Mouse (Mus musculus): Measurements from ENCODE around the gene Dph3. TPM values are rescaled to one million over a fixed set of nuclear protein-coding genes. Genes with fewer than 3 reads are reported as not detected.
"Not testable (repeated sequence)": the region's sequence is repeated elsewhere in the genome, so short reads cannot be mapped to it uniquely, and the experiment has no call there.

Gene Dph3
- polyA plus RNA-seq, 1 experiment from 2014 or later: 104 TPM

DNA sequence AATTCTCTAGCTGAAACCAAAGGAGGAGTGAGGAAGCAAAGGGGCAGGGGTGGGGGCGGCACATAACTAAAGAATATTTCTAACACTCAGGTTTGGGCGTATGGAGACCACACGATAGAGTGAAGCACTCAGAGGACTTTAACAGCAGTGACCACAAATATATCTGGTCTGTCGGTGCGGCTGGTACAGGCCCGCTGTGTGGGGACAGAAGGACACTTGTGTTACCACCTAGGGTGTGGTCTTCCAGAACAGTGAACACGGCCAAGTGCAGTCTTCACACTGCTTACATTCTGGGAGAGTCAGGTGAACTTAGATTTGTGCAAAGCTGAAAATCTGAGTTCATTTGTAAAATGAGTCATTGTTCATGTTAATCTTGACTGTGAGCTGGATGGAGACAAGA is 12.2 kb upstream of the Dph3 start:
- Histone ChIP-seq H3K27me3 (ENCODE audit: low read depth, poor library complexity, severe bottlenecking) (no peaks in the 10 kb centered on the region), H3K9me3 (replicated peaks) (no peaks in the 10 kb centered on the region), H3K36me3 (peaks cover 94% of the 10 kb centered on the region), H3K4me3 (no peak overlapping the region), H3K4me1 (no peaks in the 10 kb centered on the region), H3K27ac (replicated peaks) (no peak overlapping the region)
- WGBS: 96% methylated on average over 7 of the region's 7 CpGs
- DNase-seq (ENCODE audit: low spot score): no peak

DNA sequence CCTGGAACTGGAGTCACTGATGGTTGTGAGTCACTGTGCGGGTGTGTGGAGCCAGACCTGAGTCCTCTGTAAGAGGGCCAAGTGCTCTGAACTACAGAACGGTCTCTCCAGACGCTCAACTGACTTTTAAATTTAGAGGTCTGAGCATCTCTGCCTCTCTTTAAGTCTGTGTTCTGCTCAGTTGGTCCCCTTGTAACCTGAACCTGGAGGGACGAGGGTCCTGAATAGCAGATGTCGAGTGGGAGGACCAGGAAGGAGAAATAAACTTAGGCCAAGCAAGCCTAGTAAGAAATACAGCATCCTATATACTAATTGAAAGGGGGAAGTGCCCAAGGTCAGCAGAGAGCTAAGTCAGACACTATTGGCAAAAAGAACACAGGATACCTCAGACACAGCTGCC is 11.2 kb upstream of the Dph3 start:
- no peak for DNase-seq (ENCODE audit: low spot score)
- WGBS: 91% methylated on average over 5 of the region's 5 CpGs
- H3K4me1 ChIP-seq: no peaks in the 10 kb centered on the region
- no peak overlapping the region for H3K27ac ChIP-seq (replicated peaks)
- no peaks in the 10 kb centered on the region for H3K9me3 ChIP-seq (replicated peaks)
- no peak overlapping the region for H3K4me3 ChIP-seq
- H3K27me3 ChIP-seq (ENCODE audit: low read depth, poor library complexity, severe bottlenecking): no peaks in the 10 kb centered on the region
- H3K36me3 ChIP-seq: peaks cover 94% of the 10 kb centered on the region

DNA sequence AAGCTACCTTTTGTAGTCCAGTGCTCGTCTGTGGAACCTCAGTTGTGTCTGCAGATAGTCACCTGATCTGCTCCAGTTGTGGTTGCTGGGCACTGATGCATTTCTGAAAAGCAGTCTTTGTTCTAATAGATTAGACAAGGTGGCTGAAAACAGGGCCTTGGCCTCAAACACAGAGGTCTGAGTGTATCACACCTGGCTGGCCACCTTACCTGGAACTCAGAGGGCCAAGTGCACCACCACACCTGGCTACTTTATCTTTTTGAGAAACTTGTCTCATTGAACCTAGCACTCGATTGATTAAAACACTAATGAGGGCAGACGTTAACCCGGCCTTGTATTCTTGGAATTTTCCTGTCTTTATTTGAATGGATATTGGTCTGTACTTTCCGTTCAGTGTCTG is 10.1 kb upstream of the Dph3 start:
- Histone ChIP-seq H3K9me3 (replicated peaks) (no peaks in the 10 kb centered on the region), H3K4me1 (no peaks in the 10 kb centered on the region), H3K36me3 (peaks cover 93% of the 10 kb centered on the region), H3K4me3 (no peak overlapping the region), H3K27ac (replicated peaks) (no peak overlapping the region), H3K27me3 (ENCODE audit: low read depth, poor library complexity, severe bottlenecking) (no peaks in the 10 kb centered on the region)
- WGBS: 91% methylated on average over 5 of the region's 5 CpGs
- DNase-seq (ENCODE audit: low spot score): no peak

DNA sequence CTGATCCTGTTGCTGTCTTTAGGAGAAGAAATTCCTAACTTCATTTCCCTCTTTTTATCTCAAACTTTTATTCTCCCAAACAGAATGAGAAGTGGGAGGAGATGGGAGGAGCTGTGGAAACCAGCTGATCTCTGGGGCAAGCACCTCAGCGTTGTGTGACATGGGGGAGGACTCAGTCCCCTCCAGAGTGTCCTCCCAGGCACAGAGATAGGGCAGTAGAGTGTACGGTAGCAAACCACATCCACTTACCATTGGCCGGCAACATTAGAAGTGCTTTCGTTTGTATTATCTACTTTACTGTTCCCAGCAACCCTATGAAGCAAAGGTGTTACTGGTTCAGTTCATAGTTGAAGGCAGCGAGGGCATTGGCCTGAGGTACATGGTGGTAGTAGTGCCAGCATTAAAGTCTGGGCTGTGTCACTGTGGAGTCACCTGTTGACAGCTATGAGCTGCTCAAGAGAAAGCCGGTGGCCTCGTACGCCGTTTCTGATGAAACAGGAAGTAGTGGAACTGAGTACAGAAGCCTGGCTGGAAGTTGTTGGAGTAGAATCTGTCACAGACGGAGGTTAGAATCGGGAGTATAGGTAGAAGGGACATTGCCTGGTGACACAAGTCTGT is 8.1 kb upstream of the Dph3 start:
- Histone ChIP-seq H3K9me3 (replicated peaks) (no peaks in the 10 kb centered on the region), H3K36me3 (peaks cover 72% of the 10 kb centered on the region)
- WGBS: 89% methylated on average over 11 of the region's 11 CpGs

DNA sequence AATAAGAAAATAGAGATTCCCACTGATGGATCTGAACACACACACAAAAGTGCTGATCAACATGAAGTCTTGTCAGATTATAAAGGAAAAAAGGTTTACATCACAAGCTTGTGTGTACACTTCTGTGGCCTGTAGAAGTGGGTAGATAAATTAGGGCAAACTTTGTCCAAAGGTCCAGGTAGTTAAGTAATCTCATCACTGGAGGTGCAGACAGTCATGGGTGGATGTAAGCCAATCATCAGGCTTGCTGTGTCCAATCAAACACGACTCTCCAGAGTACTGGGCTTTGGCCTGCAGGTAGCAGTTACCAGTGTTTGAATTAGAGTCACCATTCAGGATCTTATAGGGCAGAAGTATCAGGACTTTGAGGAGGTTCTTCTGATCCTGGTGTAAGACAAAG is 7.5 kb upstream of the Dph3 start:
- no peak for DNase-seq (ENCODE audit: low spot score)
- WGBS: 74% methylated on average over 1 of the region's 1 CpGs
- Histone ChIP-seq H3K27me3 (ENCODE audit: low read depth, poor library complexity, severe bottlenecking) (no peaks in the 10 kb centered on the region), H3K9me3 (replicated peaks) (no peaks in the 10 kb centered on the region), H3K36me3 (peaks cover 66% of the 10 kb centered on the region), H3K27ac (replicated peaks) (no peak overlapping the region), H3K4me1 (no peaks in the 10 kb centered on the region), H3K4me3 (no peak overlapping the region)

More for the DNA sequence above, 8.1 kb upstream of the Dph3 start:
- Histone ChIP-seq H3K4me3 (no peak overlapping the region), H3K4me1 (no peaks in the 10 kb centered on the region), H3K27ac (replicated peaks) (no peak overlapping the region), H3K27me3 (ENCODE audit: low read depth, poor library complexity, severe bottlenecking) (no peaks in the 10 kb centered on the region)
- DNase-seq (ENCODE audit: low spot score): no peak

DNA sequence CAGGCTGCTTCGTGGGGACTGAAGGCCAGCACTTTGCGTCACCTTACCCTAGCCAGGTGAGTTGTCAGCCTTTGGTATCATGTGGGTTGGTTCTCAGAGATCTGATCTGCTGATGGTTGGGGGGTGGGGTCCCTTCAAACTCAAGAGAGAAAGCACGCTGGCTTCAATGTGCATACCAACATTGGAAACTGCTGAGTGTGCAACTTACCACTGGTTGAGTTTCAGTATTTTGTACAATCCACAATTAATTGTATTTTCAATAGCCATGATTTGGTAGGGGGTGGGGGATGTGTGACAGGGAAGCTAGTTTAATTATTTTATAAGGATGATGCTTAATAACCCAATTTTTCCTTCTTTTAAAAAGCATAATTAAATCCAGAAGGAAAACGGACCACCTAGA is 6.2 kb upstream of the Dph3 start:
- Histone ChIP-seq H3K9me3 (replicated peaks) (no peaks in the 10 kb centered on the region), H3K36me3 (peaks cover 53% of the 10 kb centered on the region), H3K4me3 (no peak overlapping the region), H3K4me1 (peaks cover 4% of the 10 kb centered on the region), H3K27ac (replicated peaks) (no peak overlapping the region), H3K27me3 (ENCODE audit: low read depth, poor library complexity, severe bottlenecking) (no peaks in the 10 kb centered on the region)
- 90% methylated on average over 4 of the region's 4 CpGs for WGBS
- DNase-seq (ENCODE audit: low spot score): no peak

DNA sequence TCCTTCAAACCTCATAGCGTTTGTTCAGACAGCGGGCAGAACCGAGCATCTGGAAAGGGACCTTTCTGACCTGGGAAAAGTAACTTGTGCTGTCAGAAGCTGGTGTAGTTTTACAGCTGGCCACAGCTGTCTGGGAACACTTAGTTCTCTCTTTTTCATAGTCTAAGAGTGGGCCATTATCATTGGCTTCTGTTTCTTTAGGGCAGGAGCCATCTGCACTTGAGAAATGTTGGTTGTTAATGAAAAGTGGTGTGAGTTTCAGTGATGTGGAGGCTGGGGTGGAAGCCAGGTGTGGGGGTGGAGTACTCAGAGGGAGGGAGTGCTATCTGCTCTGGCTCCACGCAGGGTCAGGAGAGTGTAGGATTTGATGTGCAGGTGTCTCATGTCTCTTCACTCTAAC is 5.6 kb upstream of the Dph3 start:
- no peak for DNase-seq (ENCODE audit: low spot score)

DNA sequence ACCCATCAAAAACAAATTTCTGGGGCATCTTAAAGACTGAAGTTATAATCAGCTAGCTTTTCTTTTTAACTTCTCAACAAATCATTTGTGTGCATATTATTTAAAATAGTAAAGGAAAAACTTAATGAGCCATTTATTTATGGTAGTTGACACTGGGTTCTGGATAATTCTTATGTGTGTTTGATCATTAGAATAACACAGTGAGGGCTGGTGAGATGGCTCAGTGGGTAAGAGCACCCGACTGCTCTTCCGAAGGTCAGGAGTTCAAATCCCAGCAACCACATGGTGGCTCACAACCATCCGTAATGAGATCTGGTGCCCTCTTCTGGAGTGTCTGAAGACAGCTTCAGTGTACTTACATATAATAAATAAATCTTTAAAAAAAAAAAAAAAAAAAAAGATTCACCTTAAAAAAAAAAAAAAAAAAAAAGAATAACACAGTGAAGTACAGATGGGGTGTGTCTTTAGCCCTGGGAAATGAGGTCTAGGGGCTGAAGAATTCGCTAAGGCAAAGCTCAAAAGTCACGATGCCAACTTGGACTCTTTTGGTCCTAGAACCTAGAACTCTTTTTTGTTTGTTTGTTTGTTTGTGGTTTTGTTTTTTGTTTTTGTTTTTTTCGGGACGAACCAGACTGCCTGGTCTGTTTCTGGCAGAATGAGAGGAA is 2.2 kb upstream of the Dph3 start:
- not testable (repeated sequence) for H3K27me3 ChIP-seq (ENCODE audit: low read depth, poor library complexity, severe bottlenecking); H3K4me3 ChIP-seq; H3K9me3 ChIP-seq (replicated peaks); DNase-seq (ENCODE audit: low spot score); H3K27ac ChIP-seq (replicated peaks)
- peaks cover 19% of the 10 kb centered on the region for H3K36me3 ChIP-seq
- H3K4me1 ChIP-seq: peaks cover 25% of the 10 kb centered on the region
- WGBS: 93% methylated on average over 7 of the region's 7 CpGs

More for the DNA sequence above, 5.6 kb upstream of the Dph3 start:
- H3K27me3 ChIP-seq (ENCODE audit: low read depth, poor library complexity, severe bottlenecking): no peaks in the 10 kb centered on the region
- H3K36me3 ChIP-seq: peaks cover 48% of the 10 kb centered on the region
- H3K27ac ChIP-seq (replicated peaks): no peak overlapping the region
- 71% methylated on average over 4 of the region's 4 CpGs for WGBS
- no peaks in the 10 kb centered on the region for H3K9me3 ChIP-seq (replicated peaks)
- no peak overlapping the region for H3K4me3 ChIP-seq
- H3K4me1 ChIP-seq: peaks cover 10% of the 10 kb centered on the region

DNA sequence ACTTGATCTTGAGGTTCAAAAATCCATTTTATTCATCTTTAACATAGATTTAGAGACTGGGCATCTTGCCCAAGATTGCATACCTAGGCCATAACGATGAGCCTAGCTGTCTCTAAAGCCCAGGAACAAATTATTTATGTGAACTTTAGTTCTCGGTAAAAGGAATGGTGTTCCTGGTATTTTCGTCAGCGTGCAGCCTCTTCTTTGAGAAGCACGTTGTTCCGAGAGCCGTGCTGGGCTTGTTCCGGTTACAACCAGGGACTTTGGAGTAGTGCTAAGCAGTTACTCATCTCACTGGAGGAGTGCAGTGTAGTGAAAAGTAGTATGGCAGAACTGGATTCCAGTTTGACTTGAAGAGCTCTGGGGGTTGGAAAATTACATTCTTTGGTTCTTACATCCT is 697 bp upstream of the Dph3 start:
- WGBS: 41% methylated on average over 8 of the region's 8 CpGs
- DNase-seq (ENCODE audit: low spot score): no peak
- Histone ChIP-seq H3K36me3 (peaks cover 19% of the 10 kb centered on the region), H3K4me3 (peak overlapping the region; percentile 68), H3K4me1 (peaks cover 25% of the 10 kb centered on the region), H3K27ac (replicated peaks) (peak overlapping the region; percentile 81), H3K27me3 (ENCODE audit: low read depth, poor library complexity, severe bottlenecking) (no peaks in the 10 kb centered on the region), H3K9me3 (replicated peaks) (no peaks in the 10 kb centered on the region)

DNA sequence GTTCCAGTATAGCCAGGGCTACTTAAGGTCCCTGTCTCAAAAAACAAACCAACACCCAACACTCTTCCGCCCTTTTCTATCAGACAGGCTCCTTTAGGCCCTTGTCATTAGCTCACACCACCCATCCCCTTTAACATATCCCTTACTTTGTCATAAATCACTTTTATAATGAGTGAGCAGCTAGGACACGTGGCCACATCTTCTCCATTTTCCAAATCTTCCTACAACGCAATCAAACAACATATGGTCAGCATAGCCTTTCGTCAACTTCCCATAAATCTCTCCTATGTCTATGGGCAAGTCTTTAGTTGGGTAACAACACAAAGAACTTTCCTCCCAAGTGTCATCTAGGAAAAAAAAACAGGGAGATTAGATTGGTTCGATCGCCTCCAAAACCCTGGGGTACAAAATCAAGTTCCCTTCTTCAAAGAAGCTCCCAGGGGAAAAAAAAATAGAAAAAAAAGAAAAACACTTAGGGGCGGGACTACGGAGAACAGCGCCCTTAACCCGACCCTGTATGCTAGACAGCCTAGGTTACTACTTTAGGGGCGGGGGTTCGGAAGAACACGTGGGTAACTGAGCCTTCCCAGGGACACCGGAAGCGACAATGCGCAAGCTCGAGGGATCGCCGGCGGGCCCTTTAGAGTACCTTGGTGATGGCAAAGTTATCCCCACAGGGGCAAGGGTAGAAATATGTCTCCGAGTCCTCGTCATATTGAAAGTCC is 606 bp downstream of the Dph3 start, which contains the start of gene Oxnad1:
Gene Oxnad1 (plus strand): TSS at position 614 of the 725 bp plus-strand sequence.
- 4% methylated on average over 22 of the region's 22 CpGs for WGBS
- peak within 1 kb of the TSS; percentile 81 for H3K27ac ChIP-seq (replicated peaks)
- H3K4me1 ChIP-seq: peaks cover 25% of the 10 kb centered on the region
- DNase-seq (ENCODE audit: low spot score): no peak
- no peaks in the 10 kb centered on the region for H3K27me3 ChIP-seq (ENCODE audit: low read depth, poor library complexity, severe bottlenecking)
- H3K4me3 ChIP-seq: peak within 1 kb of the TSS; percentile 68
- peaks cover 30% of the 10 kb centered on the region for H3K36me3 ChIP-seq
- no peaks in the 10 kb centered on the region for H3K9me3 ChIP-seq (replicated peaks)

DNA sequence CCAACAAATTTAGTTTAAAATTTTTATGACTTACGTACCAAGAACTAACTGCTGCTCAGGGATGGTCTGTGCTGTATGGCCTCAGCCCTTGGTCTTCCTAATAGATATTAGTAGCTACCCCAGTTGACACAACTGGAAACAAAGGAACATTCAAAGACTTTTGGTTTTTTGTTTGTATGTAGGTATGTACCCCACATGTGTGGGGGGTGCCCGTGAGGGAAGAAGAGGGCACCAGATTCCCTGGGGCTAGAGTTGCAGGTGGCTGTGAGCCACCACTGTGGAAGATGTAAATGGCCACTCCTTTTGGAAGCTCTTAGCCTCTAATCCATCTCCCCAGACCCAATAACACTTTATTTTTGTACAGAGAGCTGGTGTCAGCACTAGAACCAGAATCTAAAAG is 2.1 kb downstream of the Dph3 start:
- WGBS: 99% methylated on average over 2 of the region's 2 CpGs
- no peaks in the 10 kb centered on the region for H3K27me3 ChIP-seq (ENCODE audit: low read depth, poor library complexity, severe bottlenecking)
- no peaks in the 10 kb centered on the region for H3K9me3 ChIP-seq (replicated peaks)
- peaks cover 25% of the 10 kb centered on the region for H3K4me1 ChIP-seq
- H3K27ac ChIP-seq (replicated peaks): no peak overlapping the region
- peaks cover 36% of the 10 kb centered on the region for H3K36me3 ChIP-seq
- no peak for DNase-seq (ENCODE audit: low spot score)
- no peak overlapping the region for H3K4me3 ChIP-seq

DNA sequence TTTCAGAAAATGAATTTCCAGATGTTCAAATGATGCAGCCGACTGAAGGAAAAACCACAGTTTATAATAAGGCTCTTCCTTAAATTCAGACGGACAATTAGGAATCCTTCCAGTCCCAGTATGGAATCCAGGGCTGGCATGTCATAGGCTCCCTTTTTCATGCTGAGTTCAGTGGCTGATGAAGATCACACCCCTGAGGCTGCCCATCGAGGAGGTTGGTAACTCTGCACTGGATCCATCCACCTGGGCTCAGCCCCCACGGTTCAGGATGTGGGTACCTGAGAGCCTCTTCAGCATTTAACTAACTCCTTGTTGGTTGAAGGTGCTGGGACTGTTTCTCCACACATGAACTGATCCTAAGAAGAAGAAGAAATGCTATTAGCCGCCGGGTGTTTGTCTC is 2.6 kb downstream of the Dph3 start:
- Histone ChIP-seq H3K4me1 (peaks cover 25% of the 10 kb centered on the region), H3K27me3 (ENCODE audit: low read depth, poor library complexity, severe bottlenecking) (no peaks in the 10 kb centered on the region), H3K36me3 (peaks cover 40% of the 10 kb centered on the region), H3K27ac (replicated peaks) (no peak overlapping the region), H3K4me3 (no peak overlapping the region), H3K9me3 (replicated peaks) (no peaks in the 10 kb centered on the region)
- no peak for DNase-seq (ENCODE audit: low spot score)
- WGBS: 96% methylated on average over 6 of the region's 6 CpGs

DNA sequence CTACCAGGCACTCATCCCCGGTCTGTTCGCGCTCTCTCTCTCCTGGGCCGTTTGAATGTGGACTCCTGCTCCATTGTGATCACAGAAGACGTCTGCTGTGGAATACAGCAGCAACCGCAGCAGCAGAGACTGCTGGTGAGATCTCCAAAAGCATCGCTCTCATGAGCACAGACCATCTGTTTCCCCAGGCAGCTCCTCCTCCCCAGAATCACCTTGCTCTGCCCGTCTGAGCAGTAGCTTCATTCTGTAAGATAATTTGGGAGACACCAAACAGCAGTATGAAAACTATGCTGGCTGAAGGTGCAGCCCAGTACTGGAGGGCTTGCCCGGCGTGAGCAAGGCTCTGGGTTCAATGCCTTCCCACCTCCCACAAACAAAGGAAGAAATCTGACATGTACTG is 4.5 kb downstream of the Dph3 start:
- Histone ChIP-seq H3K4me3 (no peak overlapping the region), H3K27ac (replicated peaks) (no peak overlapping the region), H3K36me3 (peaks cover 40% of the 10 kb centered on the region), H3K27me3 (ENCODE audit: low read depth, poor library complexity, severe bottlenecking) (no peaks in the 10 kb centered on the region), H3K9me3 (replicated peaks) (no peaks in the 10 kb centered on the region), H3K4me1 (peaks cover 14% of the 10 kb centered on the region)
- no peak for DNase-seq (ENCODE audit: low spot score)
- 89% methylated on average over 10 of the region's 10 CpGs for WGBS
